Mouse (Mus musculus): ENCODE results near the gene Zglp1.

DNA sequence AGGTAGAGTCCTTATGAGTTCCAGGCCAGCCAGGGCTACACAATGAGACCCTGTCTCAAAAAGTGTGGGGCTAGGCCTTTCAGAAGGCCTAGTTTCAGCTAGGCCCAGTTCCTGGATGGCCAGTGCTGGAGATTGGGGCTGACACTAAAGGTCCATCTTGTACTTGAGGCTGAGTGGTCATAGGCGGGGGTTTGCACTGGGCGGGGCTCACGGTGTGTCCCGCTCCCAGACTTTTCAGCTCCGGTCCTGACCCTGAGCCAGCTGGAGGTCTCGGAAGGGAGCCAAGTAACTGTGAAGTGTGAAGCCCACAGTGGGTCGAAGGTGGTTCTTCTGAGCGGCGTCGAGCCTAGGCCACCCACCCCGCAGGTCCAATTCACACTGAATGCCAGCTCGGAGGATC lies 40.0 kb downstream of the Zglp1 start:
- TF ChIP-seq CTCF (IDR thresholded peaks at IDR 0.05; ENCODE audit: control insufficient read depth, insufficient read depth, low read length): no peak
- no peak for TF ChIP-seq POLR2A (IDR thresholded peaks at IDR 0.05; ENCODE audit: borderline replicate concordance, control insufficient read depth, low read depth, low read length)
